ENCODE assay signal across 24 mouse cellular contexts in the genomic region with DNA sequence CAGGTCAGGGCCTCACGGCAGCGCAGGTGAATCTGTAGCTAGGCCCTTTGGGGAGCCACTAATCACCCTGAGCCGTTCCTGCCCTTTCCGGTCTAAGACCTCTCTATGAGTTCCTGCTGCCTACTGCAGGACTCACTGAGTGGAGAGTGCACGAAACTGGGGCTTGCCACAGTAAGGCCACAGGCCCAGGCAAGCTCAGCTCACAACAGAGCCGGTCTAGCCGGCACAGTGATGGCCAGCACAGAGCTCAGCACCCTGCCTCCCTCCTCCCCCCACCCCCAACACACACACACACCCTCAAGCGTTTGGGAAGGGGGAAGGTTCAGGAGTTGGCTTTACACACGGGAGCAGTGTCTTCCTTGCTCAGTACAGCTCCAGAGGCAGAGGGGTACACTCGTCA. TPM values are rescaled to one million over a fixed set of nuclear protein-coding genes. Genes with fewer than 3 reads are reported as not detected.
DNase-seq lines count a peak whose midpoint lies in the region; ATAC-seq and TF ChIP-seq lines count a peak whose summit lies in the region.
"Had no signal": no experiment of that assay in that cellular context is flagged by ENCODE, and none has a peak within 500 bp of the region (broad histone marks: within the 10 kb centered on the region; RNA-seq: fewer than 3 reads in every experiment).

No protein-coding gene starts in this region.

- H3K9me3 ChIP-seq in hindbrain, embryonic 12.5 days (replicated peaks) = no peaks in the 10 kb centered on the region
- H3K9me3 ChIP-seq in hindbrain, postnatal 0 days (ENCODE audit: low read length) = no peaks in the 10 kb centered on the region
- no peaks in the 10 kb centered on the region for H3K9me3 ChIP-seq in limb, embryonic 13.5 days
- no peaks in the 10 kb centered on the region for H3K9me3 ChIP-seq in heart, embryonic 12.5 days (replicated peaks)
- H3K9me3 ChIP-seq: G1E; limb, embryonic 12.5 days; liver, embryonic 12.5 days had no signal

- H3K36me3 ChIP-seq in hindbrain, embryonic 12.5 days = no peaks in the 10 kb centered on the region
- no peaks in the 10 kb centered on the region for H3K36me3 ChIP-seq in hindbrain, postnatal 0 days (ENCODE audit: insufficient read depth, low read length)
- no peaks in the 10 kb centered on the region for H3K36me3 ChIP-seq in limb, embryonic 13.5 days
- H3K36me3 ChIP-seq in heart, embryonic 12.5 days = no peaks in the 10 kb centered on the region
- H3K36me3 ChIP-seq: G1E; limb, embryonic 12.5 days; liver, embryonic 12.5 days had no signal

- no peak for TF ChIP-seq CTCF in hindbrain, postnatal 0 days (IDR thresholded peaks at IDR 0.05; ENCODE audit: low read depth)

- H3K4me2 ChIP-seq in hindbrain, embryonic 12.5 days (replicated peaks) = no peak overlapping the region
- no peak overlapping the region for H3K4me2 ChIP-seq in hindbrain, postnatal 0 days (ENCODE audit: low read depth, low read length)
- H3K4me2 ChIP-seq in limb, embryonic 13.5 days (replicated peaks) = no peak overlapping the region
- H3K4me2 ChIP-seq in heart, embryonic 12.5 days = no peak overlapping the region
- H3K4me2 ChIP-seq: limb, embryonic 12.5 days; liver, embryonic 12.5 days; midbrain, embryonic 11.5 days had no signal

- 40% methylated on average over 10 of the region's 10 CpGs for whole genome bisulfite sequencing in hindbrain, embryonic 12.5 days
- WGBS in hindbrain, postnatal 0 days = 54% methylated on average over 10 of the region's 10 CpGs
- WGBS in limb, embryonic 13.5 days = 39% methylated on average over 10 of the region's 10 CpGs
- 46% methylated on average over 10 of the region's 10 CpGs for WGBS in heart, embryonic 12.5 days

- peaks cover 3% of the 10 kb centered on the region; the same call in 1 of the 2 replicates for H3K27me3 ChIP-seq in hindbrain, embryonic 12.5 days
- no peaks in the 10 kb centered on the region for H3K27me3 ChIP-seq in hindbrain, postnatal 0 days (ENCODE audit: insufficient read depth, low read length)
- H3K27me3 ChIP-seq in limb, embryonic 13.5 days = 0 out of 2 replicates have a peak, but pooled peaks cover 2% of the 10 kb centered on the region
- peaks cover 29% of the 10 kb centered on the region for H3K27me3 ChIP-seq in heart, embryonic 12.5 days (replicated peaks)

- no peak for DNase-seq in hindbrain, postnatal 0 days (ENCODE audit: low spot score)
- peak; percentile 78 for DNase-seq in urinary bladder, postnatal 14 days (ENCODE audit: low spot score)
- DNase-seq in urinary bladder, postnatal 4 days (ENCODE audit: low spot score in 2 of 2) = no peak
- peak; percentile 70 to 75 for DNase-seq in urinary bladder, postnatal 36 days (ENCODE audit: low spot score in 2 of 2)
- no peak for DNase-seq in MN1 (ENCODE audit: low spot score)
- DNase-seq: adrenal gland, adult 2 months; cerebellum, adult 11 months; cerebellum, adult 9-11 months; kidney, adult 2 months; layer of hippocampus, postnatal 36 days; lung, adult 18-20 months had no signal

- H3K4me1 ChIP-seq in hindbrain, embryonic 12.5 days = peaks cover 27% of the 10 kb centered on the region
- no peaks in the 10 kb centered on the region for H3K4me1 ChIP-seq in hindbrain, postnatal 0 days (ENCODE audit: insufficient read depth, low read length)
- peaks cover 22% of the 10 kb centered on the region for H3K4me1 ChIP-seq in limb, embryonic 13.5 days
- H3K4me1 ChIP-seq in heart, embryonic 12.5 days (replicated peaks) = peaks cover 8% of the 10 kb centered on the region; the same call in 1 of the 2 replicates
- H3K4me1 ChIP-seq: liver, embryonic 12.5 days had no signal

- H3K4me3 ChIP-seq in hindbrain, embryonic 12.5 days = no peak overlapping the region
- no peak overlapping the region for H3K4me3 ChIP-seq in hindbrain, postnatal 0 days (ENCODE audit: low read length)
- no peak overlapping the region for H3K4me3 ChIP-seq in limb, embryonic 13.5 days
- no peak overlapping the region for H3K4me3 ChIP-seq in heart, embryonic 12.5 days
- H3K4me3 ChIP-seq: limb, embryonic 12.5 days; liver, embryonic 12.5 days had no signal

- no peak for ATAC-seq in hindbrain, embryonic 12.5 days (ENCODE audit: low FRiP score)
- no peak for ATAC-seq in hindbrain, postnatal 0 days
- no peak for ATAC-seq in limb, embryonic 13.5 days (ENCODE audit: low FRiP score, low read depth)
- no peak for ATAC-seq in heart, embryonic 12.5 days (ENCODE audit: insufficient number of reproducible peaks, low FRiP score)
- ATAC-seq: CD4-positive, CD25-positive, alpha-beta regulatory T cell, adult 4 months; forebrain, embryonic 14.5 days; liver, embryonic 12.5 days had no signal

- H3K9ac ChIP-seq in hindbrain, embryonic 12.5 days = peak overlapping the region; percentile 37; the same call in 1 of the 2 replicates
- no peak overlapping the region for H3K9ac ChIP-seq in hindbrain, postnatal 0 days (replicated peaks; ENCODE audit: low read length)
- H3K9ac ChIP-seq in limb, embryonic 13.5 days = 0 out of 2 replicates have a peak overlapping the region, but pooled peaks have one; percentile 4
- H3K9ac ChIP-seq in heart, embryonic 12.5 days = no peak overlapping the region
- H3K9ac ChIP-seq: limb, embryonic 12.5 days; liver, embryonic 12.5 days had no signal

- no peak overlapping the region for H3K27ac ChIP-seq in hindbrain, embryonic 12.5 days
- H3K27ac ChIP-seq in hindbrain, postnatal 0 days = no peak overlapping the region
- H3K27ac ChIP-seq in limb, embryonic 13.5 days = no peak overlapping the region
- H3K27ac ChIP-seq in heart, embryonic 12.5 days (ENCODE audit: poor library complexity, severe bottlenecking) = no peak overlapping the region
- H3K27ac ChIP-seq: kidney, postnatal 0 days; limb, embryonic 12.5 days; liver, embryonic 12.5 days had no signal

RNA-seq across cellular contexts. Expression of a gene that starts 1.7 kb away (rescaled TPM):
- 5.0 and 5.5 TPM in 2 replicates for polyA plus RNA-seq in hindbrain, embryonic 12.5 days (2016; fragmentation: Nextera tagmentation; extraction: Ambion mirVana)
- 45.7 and 48.8 TPM in 2 replicates for total RNA-seq in hindbrain, postnatal 0 days (2014; rRNA removed)
- polyA plus RNA-seq in hindbrain, postnatal 0 days (2015; fragmentation: Nextera tagmentation; extraction: Ambion mirVana) = 12.5 and 12.8 TPM in 2 replicates
- polyA plus RNA-seq in limb, embryonic 13.5 days (2015; fragmentation: Nextera tagmentation; extraction: Ambion mirVana) = 3.6 and 4.1 TPM in 2 replicates
- 0.09 and 0.38 TPM in 2 replicates for polyA plus RNA-seq in heart, embryonic 12.5 days (2016; fragmentation: Nextera tagmentation; extraction: Ambion mirVana)
- total RNA-seq: common myeloid progenitor, adult 5-6 weeks; hematopoietic stem cell, adult 5-6 weeks; neutrophil, adult 5-6 weeks had no signal
- polyA plus RNA-seq: CD4-positive, CD25-positive, alpha-beta regulatory T cell, adult 4 months had no signal

RNA-seq across cellular contexts. Expression of a gene that starts 8.5 kb away (rescaled TPM):
- polyA plus RNA-seq in hindbrain, embryonic 12.5 days (2016; fragmentation: Nextera tagmentation; extraction: Ambion mirVana) = 18.0 and 18.4 TPM in 2 replicates
- 12.8 and 20.2 TPM in 2 replicates for total RNA-seq in hindbrain, postnatal 0 days (2014; rRNA removed)
- polyA plus RNA-seq in hindbrain, postnatal 0 days (2015; fragmentation: Nextera tagmentation; extraction: Ambion mirVana) = 15.4 and 15.9 TPM in 2 replicates
- polyA plus RNA-seq in limb, embryonic 13.5 days (2015; fragmentation: Nextera tagmentation; extraction: Ambion mirVana) = 22.3 and 22.6 TPM in 2 replicates
- polyA plus RNA-seq in heart, embryonic 12.5 days (2016; fragmentation: Nextera tagmentation; extraction: Ambion mirVana) = 15.3 and 15.9 TPM in 2 replicates

RNA-seq across cellular contexts. Expression of a gene that starts 27.9 kb away (rescaled TPM):
- polyA plus RNA-seq in hindbrain, embryonic 12.5 days (2016; fragmentation: Nextera tagmentation; extraction: Ambion mirVana) = 130 and 137 TPM in 2 replicates
- 85.4 and 93.5 TPM in 2 replicates for total RNA-seq in hindbrain, postnatal 0 days (2014; rRNA removed)
- polyA plus RNA-seq in hindbrain, postnatal 0 days (2015; fragmentation: Nextera tagmentation; extraction: Ambion mirVana) = 129 and 136 TPM in 2 replicates
- 147 and 149 TPM in 2 replicates for polyA plus RNA-seq in limb, embryonic 13.5 days (2015; fragmentation: Nextera tagmentation; extraction: Ambion mirVana)
- 136 and 144 TPM in 2 replicates for polyA plus RNA-seq in heart, embryonic 12.5 days (2016; fragmentation: Nextera tagmentation; extraction: Ambion mirVana)

RNA-seq across cellular contexts. Expression of a gene that starts 28.1 kb away (rescaled TPM):
- 7.7 and 8.0 TPM in 2 replicates for polyA plus RNA-seq in hindbrain, embryonic 12.5 days (2016; fragmentation: Nextera tagmentation; extraction: Ambion mirVana)
- total RNA-seq in hindbrain, postnatal 0 days (2014; rRNA removed) = 0.86 and 9.0 TPM in 2 replicates
- polyA plus RNA-seq in hindbrain, postnatal 0 days (2015; fragmentation: Nextera tagmentation; extraction: Ambion mirVana) = 8.9 and 10.0 TPM in 2 replicates
- 4.9 and 7.5 TPM in 2 replicates for polyA plus RNA-seq in limb, embryonic 13.5 days (2015; fragmentation: Nextera tagmentation; extraction: Ambion mirVana)
- polyA plus RNA-seq in heart, embryonic 12.5 days (2016; fragmentation: Nextera tagmentation; extraction: Ambion mirVana) = 3.1 and 3.9 TPM in 2 replicates

Comparison
In these comparisons a context has a peak if more than half of its experiments do, and no peak if none do; other contexts are left out.
1. H3K9ac ChIP-seq: peak in hindbrain, embryonic 12.5 days (single experiment) and limb, embryonic 13.5 days (single experiment); none in hindbrain, postnatal 0 days (single experiment) and heart, embryonic 12.5 days (single experiment).
2. DNase-seq: peak in urinary bladder, postnatal 14 days (single experiment) and urinary bladder, postnatal 36 days (2 of 2); none in hindbrain, postnatal 0 days (single experiment), urinary bladder, postnatal 4 days (0 of 2) and MN1 (single experiment).